Mouse (Mus musculus) 416B (cell line): ENCODE measurements at regions not wholly inside any gene's neighbourhood (a gene's known extent, or its start where the extent isn't known, plus 50 kb on each side); places are given as distances from the start of the nearest gene placed in this dataset.

Experiments
- DNase-seq: peaks from one replicate; pipeline ENCODE4 v3.0.0; 2011; ENCODE audit warnings: low read depth

GRCm38 (mm10) chr11:20882756-20883155 is 51.9 kb upstream of the Lgalsl start:
- DNase-seq = no peak

GRCm38 (mm10) chr11:20883907-20884306 is 53.1 kb upstream of the Lgalsl start:
- no peak for DNase-seq

GRCm38 (mm10) chr11:20887044-20887443 is 56.2 kb upstream of the Lgalsl start:
- no peak for DNase-seq

- no peak for DNase-seq
These were observed 59.6 kb upstream of the Lgalsl start for GRCm38 (mm10) chr11:20890479-20890878.

GRCm38 (mm10) chr11:20891711-20892110 is 60.9 kb upstream of the Lgalsl start:
- DNase-seq = no peak

- DNase-seq = peak; percentile 90
These were observed 65.6 kb upstream of the Lgalsl start for GRCm38 (mm10) chr11:20896277-20897123.

GRCm38 (mm10) chr11:20897468-20897867 is 66.6 kb upstream of the Lgalsl start:
- no peak for DNase-seq

GRCm38 (mm10) chr11:20898558-20898957 is 67.7 kb upstream of the Lgalsl start:
- no peak for DNase-seq

GRCm38 (mm10) chr11:20899766-20900165 is 68.9 kb upstream of the Lgalsl start:
- DNase-seq = no peak

- no peak for DNase-seq
These were observed 71.1 kb upstream of the Lgalsl start for GRCm38 (mm10) chr11:20902001-20902400.

- no peak for DNase-seq
These were observed 72.1 kb upstream of the Lgalsl start for GRCm38 (mm10) chr11:20902910-20903309.

GRCm38 (mm10) chr11:20907996-20908395 is 77.1 kb upstream of the Lgalsl start:
- DNase-seq = no peak

GRCm38 (mm10) chr11:20908471-20908870 is 77.6 kb upstream of the Lgalsl start:
- no peak for DNase-seq

- no peak for DNase-seq
These were observed 82.2 kb upstream of the Lgalsl start for GRCm38 (mm10) chr11:20913042-20913441.

GRCm38 (mm10) chr11:20913598-20914296 is 82.9 kb upstream of the Lgalsl start:
- peak; percentile 90 for DNase-seq

- DNase-seq = no peak
These were observed 83.6 kb upstream of the Lgalsl start for GRCm38 (mm10) chr11:20914297-20914997.

GRCm38 (mm10) chr11:20915182-20915602 is 84.3 kb upstream of the Lgalsl start:
- peak; percentile 78 for DNase-seq

GRCm38 (mm10) chr11:20915687-20916432 is 85.0 kb upstream of the Lgalsl start:
- DNase-seq = peak; percentile 57

GRCm38 (mm10) chr11:20916473-20916911 is 85.6 kb upstream of the Lgalsl start:
- peak; percentile 18 for DNase-seq

- DNase-seq = no peak
These were observed 86.1 kb upstream of the Lgalsl start for GRCm38 (mm10) chr11:20916961-20917360.

GRCm38 (mm10) chr11:20917483-20917882 is 86.6 kb upstream of the Lgalsl start:
- no peak for DNase-seq

- DNase-seq = no peak
These were observed 92.3 kb upstream of the Lgalsl start for GRCm38 (mm10) chr11:20923115-20923514.
